In the genomic region with DNA sequence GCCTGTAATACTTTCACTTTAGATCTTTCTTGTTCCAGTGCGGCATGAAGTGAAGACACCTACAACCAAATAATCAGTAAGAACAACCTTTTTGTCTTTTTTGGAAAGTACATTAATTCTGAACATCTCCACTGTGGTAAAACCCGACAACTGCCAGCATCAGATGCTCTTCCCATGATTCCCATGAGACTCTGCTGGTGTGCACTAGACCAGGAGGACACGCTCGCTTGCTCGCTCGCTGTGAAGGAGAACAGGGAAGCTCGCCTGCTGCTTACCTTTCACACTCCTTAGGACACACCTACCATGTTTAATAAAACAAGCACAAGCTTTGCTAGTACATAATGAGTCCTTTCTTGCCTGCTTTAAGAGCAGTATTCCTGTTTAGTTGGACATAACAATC, we compare ENCODE assay signal across 21 mouse cellular contexts. TPM values are rescaled to one million over a fixed set of nuclear protein-coding genes. Genes with fewer than 3 reads are reported as not detected.
A peak's percentile ranks its signal among the peaks of the same experiment; 100 is the strongest.
DNase-seq lines count a peak whose midpoint lies in the region; ATAC-seq and TF ChIP-seq lines count a peak whose summit lies in the region.
"Had no signal": no experiment of that assay in that cellular context is flagged by ENCODE, and none has a peak within 500 bp of the region (broad histone marks: within the 10 kb centered on the region; RNA-seq: fewer than 3 reads in every experiment).

No protein-coding gene starts in this region.

- no peak for ATAC-seq in midbrain, embryonic 14.5 days (ENCODE audit: low FRiP score, low TSS enrichment)
- ATAC-seq in midbrain, embryonic 13.5 days = no peak
- ATAC-seq: activated CD4-positive, CD25-positive, alpha-beta regulatory T cell, adult 4 months; forebrain, embryonic 13.5 days; forebrain, embryonic 15.5 days; forebrain, postnatal 0 days; Patski had no signal

- H3K4me3 ChIP-seq in midbrain, embryonic 14.5 days (replicated peaks; ENCODE audit: low read depth, low read length) = no peak overlapping the region
- H3K4me3 ChIP-seq in midbrain, embryonic 13.5 days (replicated peaks) = no peak overlapping the region
- no peak overlapping the region for H3K4me3 ChIP-seq in CH12.LX (replicated peaks in 1 of 3; ENCODE audit: low read depth in 2 of 3, low read length in 2 of 3, poor library complexity in 1 of 3)
- H3K4me3 ChIP-seq: embryonic facial prominence, embryonic 10.5 days; embryonic facial prominence, embryonic 12.5 days; forebrain, embryonic 13.5 days; forebrain, embryonic 15.5 days had no signal

- H3K79me2 ChIP-seq in CH12.LX (replicated peaks; ENCODE audit: control insufficient read depth, extremely low read depth, insufficient read depth, poor library complexity, severe bottlenecking) = no peaks in the 10 kb centered on the region

- dilution Hi-C loops in CH12.LX (cut with MboI; ENCODE audit: extremely low pct_ligation_motif_present, extremely low pct_unique_long_range_greater_than_20kb, low sequenced_read_pairs) = no loop called here

- H3K9ac ChIP-seq in midbrain, embryonic 14.5 days (replicated peaks; ENCODE audit: low read length) = no peak overlapping the region
- H3K9ac ChIP-seq in midbrain, embryonic 13.5 days (replicated peaks) = no peak overlapping the region
- H3K9ac ChIP-seq in CH12.LX (ENCODE audit: insufficient read depth, low read depth) = no peak overlapping the region
- H3K9ac ChIP-seq: embryonic facial prominence, embryonic 12.5 days; forebrain, embryonic 13.5 days; forebrain, embryonic 15.5 days; forebrain, postnatal 0 days had no signal

- no peak for TF ChIP-seq CTCF in CH12.LX (conservative IDR thresholded peaks at IDR 0.05 in 1 of 2, IDR thresholded peaks at IDR 0.05 in 1 of 2; ENCODE audit: low read depth in 2 of 2, low read length in 2 of 2)

- no peak overlapping the region for H3K27ac ChIP-seq in midbrain, embryonic 14.5 days (replicated peaks; ENCODE audit: low read depth, low read length)
- no peak overlapping the region for H3K27ac ChIP-seq in midbrain, embryonic 13.5 days
- H3K27ac ChIP-seq in CH12.LX (ENCODE audit: insufficient read depth, low read depth) = no peak overlapping the region
- H3K27ac ChIP-seq: embryonic facial prominence, embryonic 10.5 days; embryonic facial prominence, embryonic 12.5 days; forebrain, embryonic 13.5 days; forebrain, embryonic 15.5 days had no signal

- peak; percentile 2 for DNase-seq in midbrain, embryonic 14.5 days
- DNase-seq in CH12.LX (ENCODE audit: extremely low read depth) = peak; percentile 54
- peak; percentile 54 for DNase-seq in splenic B cell, adult 2 months (ENCODE audit: low read depth, low spot score)
- no peak for DNase-seq in urinary bladder, postnatal 4 days (ENCODE audit: low spot score in 2 of 2)
- DNase-seq: adrenal gland, adult 8-10 months; adrenal gland, postnatal 14 days; adrenal gland, postnatal 36 days; cerebellum, adult 11-12 months; cerebellum, adult 2 months; cerebellum, adult 9-10 months; cerebellum, postnatal 10 days; cerebellum, postnatal 25 days; forebrain, postnatal 0 days had no signal

- in situ Hi-C loops in CH12.LX (cut with MboI; ENCODE audit: low pct_ligation_motif_present, low pct_unique_long_range_greater_than_20kb, low sequenced_read_pairs) = loop anchor here (25.0 kb wide), 1 partner anchor 151 kb away; a partner anchor contains a TSS

- TF ChIP-seq POLR2A in CH12.LX (IDR thresholded peaks at IDR 0.05; ENCODE audit: low read depth, low read length) = no peak

- H3K27me3 ChIP-seq in midbrain, embryonic 14.5 days (ENCODE audit: control insufficient read depth, insufficient read depth, low read length) = no peaks in the 10 kb centered on the region
- H3K27me3 ChIP-seq in midbrain, embryonic 13.5 days = no peaks in the 10 kb centered on the region
- no peaks in the 10 kb centered on the region for H3K27me3 ChIP-seq in CH12.LX (replicated peaks)
- H3K27me3 ChIP-seq in splenic B cell, adult 2 months (ENCODE audit: control insufficient read depth, insufficient read depth, low read length, poor library complexity, severe bottlenecking) = no peaks in the 10 kb centered on the region
- H3K27me3 ChIP-seq: embryonic facial prominence, embryonic 12.5 days; forebrain, embryonic 13.5 days; forebrain, embryonic 15.5 days; Patski had no signal

- no peak overlapping the region for H3K4me2 ChIP-seq in midbrain, embryonic 14.5 days (ENCODE audit: low read length)
- no peak overlapping the region for H3K4me2 ChIP-seq in midbrain, embryonic 13.5 days (replicated peaks)
- peak overlapping the region; percentile 65; the same call in 1 of the 2 replicates for H3K4me2 ChIP-seq in CH12.LX (ENCODE audit: insufficient read depth, low read depth, poor library complexity, severe bottlenecking)
- H3K4me2 ChIP-seq: embryonic facial prominence, embryonic 12.5 days; forebrain, embryonic 13.5 days; forebrain, embryonic 15.5 days had no signal

- H3K4me1 ChIP-seq in midbrain, embryonic 14.5 days (ENCODE audit: control insufficient read depth, insufficient read depth, low read length) = no peaks in the 10 kb centered on the region
- no peaks in the 10 kb centered on the region for H3K4me1 ChIP-seq in midbrain, embryonic 13.5 days (replicated peaks)
- H3K4me1 ChIP-seq in CH12.LX (ENCODE audit: control insufficient read depth in 1 of 2, insufficient read depth in 2 of 2) = peaks cover 5 to 17% of the 10 kb centered on the region in 2 experiments
- H3K4me1 ChIP-seq: embryonic facial prominence, embryonic 10.5 days; embryonic facial prominence, embryonic 12.5 days; forebrain, embryonic 13.5 days; forebrain, embryonic 15.5 days had no signal

- H3K36me3 ChIP-seq in midbrain, embryonic 14.5 days (ENCODE audit: control insufficient read depth, insufficient read depth, low read length) = peaks cover 13% of the 10 kb centered on the region; the same call in 1 of the 2 replicates
- peaks cover 31% of the 10 kb centered on the region for H3K36me3 ChIP-seq in midbrain, embryonic 13.5 days
- no peaks in the 10 kb centered on the region for H3K36me3 ChIP-seq in CH12.LX (replicated peaks in 1 of 2; ENCODE audit: control insufficient read depth in 1 of 2, insufficient read depth in 1 of 2, low read length in 1 of 2)
- no peaks in the 10 kb centered on the region for H3K36me3 ChIP-seq in splenic B cell, adult 2 months (ENCODE audit: control insufficient read depth, insufficient read depth, low read length, poor library complexity, severe bottlenecking)

- WGBS in midbrain, embryonic 14.5 days = 84% methylated on average over 7 of the region's 7 CpGs
- WGBS in midbrain, embryonic 13.5 days = 88% methylated on average over 7 of the region's 7 CpGs

- TF ChIP-seq EP300 in CH12.LX (IDR thresholded peaks at IDR 0.05; ENCODE audit: low read length) = no peak

- TF ChIP-seq RAD21 in CH12.LX (IDR thresholded peaks at IDR 0.05; ENCODE audit: low read depth, low read length) = no peak

- no peaks in the 10 kb centered on the region for H3K9me3 ChIP-seq in midbrain, embryonic 14.5 days (ENCODE audit: control insufficient read depth, low read length)
- no peaks in the 10 kb centered on the region for H3K9me3 ChIP-seq in midbrain, embryonic 13.5 days
- no peaks in the 10 kb centered on the region for H3K9me3 ChIP-seq in CH12.LX (replicated peaks; ENCODE audit: low read length)
- H3K9me3 ChIP-seq: embryonic facial prominence, embryonic 10.5 days; embryonic facial prominence, embryonic 12.5 days; forebrain, embryonic 13.5 days; forebrain, embryonic 15.5 days; G1E had no signal

TF ChIP-seq in CH12.LX, 34 proteins besides CTCF, POLR2A, EP300 and RAD21:
- 0 out of 2 replicates have a peak, but pooled peaks have one; percentile 20 for TF ChIP-seq BHLHE40 (IDR thresholded peaks at IDR 0.05; ENCODE audit: low read depth, low read length)
- TF ChIP-seq TBP (conservative IDR thresholded peaks at IDR 0.05; ENCODE audit: low read depth, low read length) = no peak
- TF ChIP-seq JUND (conservative IDR thresholded peaks at IDR 0.05; ENCODE audit: low read depth, low read length) = no peak
- no peak for TF ChIP-seq ZNF384 (IDR thresholded peaks at IDR 0.05; ENCODE audit: low read depth, low read length)

RNA-seq across cellular contexts. Expression of a gene that starts 21.1 kb away (rescaled TPM):
- 100 and 112 TPM in 2 replicates for polyA plus RNA-seq in midbrain, embryonic 14.5 days (2014; fragmentation: Nextera tagmentation; extraction: Ambion mirVana)
- polyA plus RNA-seq in midbrain, embryonic 13.5 days (2015; fragmentation: Nextera tagmentation; extraction: Ambion mirVana) = 116 and 132 TPM in 2 replicates
- total RNA-seq in CH12.LX (2012; rRNA removed) (58.5 and 76.3 TPM in 2 replicates), CH12.LX (2014; rRNA removed) (166 and 189 TPM in 2 replicates)
- 119 and 130 TPM in 2 replicates for polyA plus RNA-seq in CH12.LX (2012; ENCODE audit: insufficient read length, low read depth)

RNA-seq across cellular contexts. Expression of a gene that starts 39.0 kb away (rescaled TPM):
- 25.2 TPM in 2 replicates for polyA plus RNA-seq in midbrain, embryonic 14.5 days (2014; fragmentation: Nextera tagmentation; extraction: Ambion mirVana)
- 26.1 and 27.7 TPM in 2 replicates for polyA plus RNA-seq in midbrain, embryonic 13.5 days (2015; fragmentation: Nextera tagmentation; extraction: Ambion mirVana)
- total RNA-seq in CH12.LX (2012; rRNA removed) (0.76 and 2.0 TPM in 2 replicates), CH12.LX (2014; rRNA removed) (0.74 and 0.82 TPM in 2 replicates)
- polyA plus RNA-seq in CH12.LX (2012; ENCODE audit: insufficient read length, low read depth) = 1.3 and 1.5 TPM in 2 replicates

Comparison
In these comparisons a context has a peak if more than half of its experiments do, and no peak if none do; other contexts are left out.
1. DNase-seq: peak in midbrain, embryonic 14.5 days (single experiment), CH12.LX (single experiment) and splenic B cell, adult 2 months (single experiment); none in urinary bladder, postnatal 4 days (0 of 2).
2. RNA of a gene that starts 39.0 kb away (polyA plus RNA-seq): 26.1 to 27.7 TPM in midbrain, embryonic 13.5 days and 25.2 TPM in midbrain, embryonic 14.5 days; 1.3 to 1.5 TPM in CH12.LX; every median in the first group is over 10 times any median in the second.